Comparison of ENCODE assay signal across 21 mouse cellular contexts in genomic region chr7:7144215-7144614, GRCm38 (mm10). TPM values are rescaled to one million over a fixed set of nuclear protein-coding genes. Genes with fewer than 3 reads are reported as not detected.
DNase-seq lines count a peak whose midpoint lies in the region; TF ChIP-seq lines count a peak whose summit lies in the region.
"Had no signal": no experiment of that assay in that cellular context is flagged by ENCODE, and none has a peak within 500 bp of the region (broad histone marks: within the 10 kb centered on the region; RNA-seq: fewer than 3 reads in every experiment).

No protein-coding gene starts in this region.

- WGBS in hindbrain, embryonic 10.5 days = 94% methylated on average over 1 of the region's 1 CpGs

- H3K4me2 ChIP-seq in CH12.LX (ENCODE audit: insufficient read depth, low read depth, poor library complexity, severe bottlenecking) = no peak overlapping the region

- in situ Hi-C loops in CH12.LX (cut with MboI; ENCODE audit: low pct_ligation_motif_present, low pct_unique_long_range_greater_than_20kb, low sequenced_read_pairs) = no loop called here

- no peaks in the 10 kb centered on the region for H3K79me2 ChIP-seq in CH12.LX (replicated peaks; ENCODE audit: control insufficient read depth, extremely low read depth, insufficient read depth, poor library complexity, severe bottlenecking)

- TF ChIP-seq POLR2A in CH12.LX (IDR thresholded peaks at IDR 0.05; ENCODE audit: low read depth, low read length) = no peak

- TF ChIP-seq CTCF in CH12.LX (conservative IDR thresholded peaks at IDR 0.05 in 1 of 2, IDR thresholded peaks at IDR 0.05 in 1 of 2; ENCODE audit: low read depth in 2 of 2, low read length in 2 of 2) = peak in 1 of 2 experiments; percentile 57; a peak in 2 of 4 replicates

- DNase-seq in A20 (ENCODE audit: low read depth, low spot score) (peak; percentile 4), CH12.LX (ENCODE audit: extremely low read depth) (no peak), ES-CJ7 (ENCODE audit: low read depth, low spot score) (peak; percentile 1)
- no peak for DNase-seq in T-cell, adult 2 months (ENCODE audit: low spot score)
- no peak for DNase-seq in urinary bladder, adult 2 months (ENCODE audit: low spot score)
- DNase-seq in hindbrain, embryonic 10.5 days (ENCODE audit: low spot score) = no peak
- DNase-seq: adrenal gland, adult 2 months; adrenal gland, adult 8-10 months; adrenal gland, postnatal 10 days; adrenal gland, postnatal 14 days; adrenal gland, postnatal 25 days; adrenal gland, postnatal 36 days; B cell, adult 2 months; cerebellum, adult 11 months; cerebellum, adult 11-12 months; cerebellum, adult 18-20 months; cerebellum, adult 2 months; cerebellum, adult 8-10 months; cerebellum, adult 9-10 months; cerebellum, adult 9-11 months had no signal

- H3K36me3 ChIP-seq in CH12.LX (replicated peaks in 1 of 2; ENCODE audit: control insufficient read depth in 1 of 2, insufficient read depth in 1 of 2, low read length in 1 of 2) = no peaks in the 10 kb centered on the region
- H3K36me3 ChIP-seq in hindbrain, embryonic 10.5 days = no peaks in the 10 kb centered on the region
- H3K36me3 ChIP-seq: G1E had no signal

- TF ChIP-seq RAD21 in CH12.LX (IDR thresholded peaks at IDR 0.05; ENCODE audit: low read depth, low read length) = no peak; the same call in none of the 2 replicates

- H3K4me1 ChIP-seq in CH12.LX (ENCODE audit: control insufficient read depth in 1 of 2, insufficient read depth in 2 of 2) = no peaks in the 10 kb centered on the region
- H3K4me1 ChIP-seq in hindbrain, embryonic 10.5 days (replicated peaks) = no peaks in the 10 kb centered on the region

- no peaks in the 10 kb centered on the region for H3K9me3 ChIP-seq in CH12.LX (replicated peaks; ENCODE audit: low read length)
- peaks cover 22% of the 10 kb centered on the region for H3K9me3 ChIP-seq in hindbrain, embryonic 10.5 days
- H3K9me3 ChIP-seq: G1E had no signal

- no peak overlapping the region for H3K4me3 ChIP-seq in CH12.LX (replicated peaks in 1 of 3; ENCODE audit: low read depth in 2 of 3, low read length in 2 of 3, poor library complexity in 1 of 3)
- no peak overlapping the region for H3K4me3 ChIP-seq in hindbrain, embryonic 10.5 days

- no peak overlapping the region for H3K27ac ChIP-seq in CH12.LX (ENCODE audit: insufficient read depth, low read depth)
- no peak overlapping the region for H3K27ac ChIP-seq in hindbrain, embryonic 10.5 days

- dilution Hi-C loops in CH12.LX (cut with MboI; ENCODE audit: extremely low pct_ligation_motif_present, extremely low pct_unique_long_range_greater_than_20kb, low sequenced_read_pairs) = no loop called here

- TF ChIP-seq EP300 in CH12.LX (IDR thresholded peaks at IDR 0.05; ENCODE audit: low read length) = no peak

- no peak overlapping the region for H3K9ac ChIP-seq in CH12.LX (ENCODE audit: insufficient read depth, low read depth)

- H3K27me3 ChIP-seq in CH12.LX (replicated peaks) = no peaks in the 10 kb centered on the region
- H3K27me3 ChIP-seq in hindbrain, embryonic 10.5 days (ENCODE audit: insufficient read depth, poor library complexity, severe bottlenecking) = no peaks in the 10 kb centered on the region

TF ChIP-seq in CH12.LX, 34 proteins besides CTCF, POLR2A, EP300 and RAD21:
- TF ChIP-seq TBP (conservative IDR thresholded peaks at IDR 0.05; ENCODE audit: low read depth, low read length) = 0 out of 2 replicates have a peak, but pooled peaks have one; percentile 31
- no peak for TF ChIP-seq NELFE (IDR thresholded peaks at IDR 0.05; ENCODE audit: low read depth, low read length)
- no peak for TF ChIP-seq RCOR1 (conservative IDR thresholded peaks at IDR 0.05; ENCODE audit: low read depth, low read length)
- TF ChIP-seq MYC (IDR thresholded peaks at IDR 0.05; ENCODE audit: low read depth, low read length) = peak; percentile 58; the same call in 1 of the 2 replicates
- no peak for TF ChIP-seq ZKSCAN1 (IDR thresholded peaks at IDR 0.05; ENCODE audit: borderline replicate concordance, low read depth, low read length)

RNA-seq across cellular contexts. Expression of gene Zfp773, which starts 7.7 kb away (rescaled TPM):
- total RNA-seq in CH12.LX (2012; rRNA removed) = 3.4 and 5.1 TPM in 2 replicates
- total RNA-seq in CH12.LX (2014; rRNA removed) = 4.3 and 4.4 TPM in 2 replicates
- 6.4 and 7.0 TPM in 2 replicates for polyA plus RNA-seq in CH12.LX (2012; ENCODE audit: insufficient read length, low read depth)
- 0.44 and 0.57 TPM in 2 replicates for polyA plus RNA-seq in urinary bladder, adult 2 months (2012; rRNA removed)
- polyA plus RNA-seq in hindbrain, embryonic 10.5 days (2016; fragmentation: Nextera tagmentation; extraction: Ambion mirVana) = 4.4 and 6.1 TPM in 2 replicates

RNA-seq across cellular contexts. Expression of gene Zfp954, which starts 22.9 kb away (rescaled TPM):
- total RNA-seq in CH12.LX (2012; rRNA removed) (18.1 and 19.7 TPM in 2 replicates), CH12.LX (2014; rRNA removed) (18.6 and 19.4 TPM in 2 replicates)
- polyA plus RNA-seq in CH12.LX (2012; ENCODE audit: insufficient read length, low read depth) = 7.5 and 7.6 TPM in 2 replicates
- polyA plus RNA-seq in urinary bladder, adult 2 months (2012; rRNA removed) = 12.7 and 15.2 TPM in 2 replicates
- polyA plus RNA-seq in hindbrain, embryonic 10.5 days (2016; fragmentation: Nextera tagmentation; extraction: Ambion mirVana) = 15.1 and 17.2 TPM in 2 replicates

RNA-seq across cellular contexts. Expression of gene Zfp418, which starts 26.9 kb away (rescaled TPM):
- 1.8 and 2.2 TPM in 2 replicates for total RNA-seq in CH12.LX (2012; rRNA removed)
- total RNA-seq in CH12.LX (2014; rRNA removed) = 0.92 and 1.3 TPM in 2 replicates
- polyA plus RNA-seq in CH12.LX (2012; ENCODE audit: insufficient read length, low read depth) = 0.89 and 1.2 TPM in 2 replicates
- 2.2 and 2.7 TPM in 2 replicates for polyA plus RNA-seq in urinary bladder, adult 2 months (2012; rRNA removed)
- 2.8 and 3.3 TPM in 2 replicates for polyA plus RNA-seq in hindbrain, embryonic 10.5 days (2016; fragmentation: Nextera tagmentation; extraction: Ambion mirVana)

Comparison
In these comparisons a context has a peak if more than half of its experiments do, and no peak if none do; other contexts are left out.
1. DNase-seq: peak in A20 (single experiment) and ES-CJ7 (single experiment); none in CH12.LX (single experiment), T-cell, adult 2 months (single experiment), urinary bladder, adult 2 months (single experiment) and hindbrain, embryonic 10.5 days (single experiment).